Mouse (Mus musculus) heart, embryonic 11.5 days (tissue): Measurements from ENCODE around the gene Abca3. TPM values are rescaled to one million over a fixed set of nuclear protein-coding genes. Genes with fewer than 3 reads are reported as not detected.
"Not testable (repeated sequence)": the region's sequence is repeated elsewhere in the genome, so short reads cannot be mapped to it uniquely, and the experiment has no call there.

ENCODE experiments used
- ATAC-seq: fragments of 200-750 bp; cut with Nextera tagmentation; replicated peaks from 2 replicates; pipeline ENCODE4 v1.8.0; 2017; ENCODE audit warnings: moderate library complexity; ENCODE audit not compliant: insufficient number of reproducible peaks, low FRiP score, low TSS enrichment
- H3K27ac ChIP-seq: fragments of 300-500 bp; sonication (generic); 2 replicates; pipeline ENCODE4 v1.5.1; 2014; ENCODE audit warnings: mild to moderate bottlenecking, low read depth, low read length
- H3K27me3 ChIP-seq: fragments of 300-500 bp; sonication (generic); 2 replicates; pipeline ENCODE4 v1.6.1; 2014; ENCODE audit warnings: mild to moderate bottlenecking, low read length, mixed read lengths; ENCODE audit not compliant: control insufficient read depth, insufficient read depth
- H3K36me3 ChIP-seq: fragments of 300-500 bp; sonication (generic); 2 replicates; pipeline ENCODE4 v1.6.1; 2014; ENCODE audit warnings: mild to moderate bottlenecking, low read length, moderate library complexity, mixed read lengths; ENCODE audit not compliant: control insufficient read depth, insufficient read depth
- H3K4me1 ChIP-seq: fragments of 300-500 bp; sonication (generic); 2 replicates; pipeline ENCODE4 v1.6.1; 2014; ENCODE audit warnings: low read length; ENCODE audit not compliant: control insufficient read depth, insufficient read depth
- H3K4me2 ChIP-seq: fragments of 300-500 bp; sonication (generic); 2 replicates; pipeline ENCODE4 v1.6.1; 2014; ENCODE audit warnings: mild to moderate bottlenecking, moderate library complexity
- H3K4me3 ChIP-seq: fragments of 300-500 bp; sonication (generic); 2 replicates; pipeline ENCODE4 v1.5.1; 2014; ENCODE audit warnings: low read depth, low read length
- H3K9ac ChIP-seq: fragments of 300-500 bp; sonication (generic); 2 replicates; pipeline ENCODE4 v1.6.1; 2014; ENCODE audit warnings: mild to moderate bottlenecking, low read depth, low read length, moderate library complexity
- H3K9me3 ChIP-seq: fragments of 300-500 bp; sonication (generic); replicated peaks from 2 replicates; pipeline ENCODE4 v1.6.1; 2016; ENCODE audit warnings: low read length; ENCODE audit not compliant: control insufficient read depth
- WGBS: fragments of 180-500 bp; shearing (Covaris S2); extraction: QIAGEN DNeasy Blood & Tissue Kit; methylation state at CpG from one replicate; pipeline ENCODE4 v1.1.7; 2014; ENCODE audit not compliant: insufficient replicate concordance; 5-methylcytosine and 5-hydroxymethylcytosine counted together
- microRNA-seq: library from miRNA; unstranded; fragments of <30 nt; microRNA quantifications from one replicate; pipeline ENCODE4, GENCODE M21; 2016; ENCODE audit warnings: borderline number of aligned reads
- polyA plus RNA-seq: library from polyadenylated mRNA; unstranded; fragments of >200 nt; fragmentation: Nextera tagmentation; extraction: Ambion mirVana; gene quantifications from 2 replicates; pipeline ENCODE4 v1.2.1, GENCODE M21; 2014

Abca3 gene
- polyA plus RNA-seq, 1 experiment from 2014 or later, result 6.3 TPM

GRCm38 (mm10) chr17:24453372-24453771 lies 101.6 kb downstream of the Abca3 start:
- WGBS, result 81% methylated on average over 2 of the region's 2 CpGs
- Histone ChIP-seq H3K4me2 (peak overlapping the region; percentile 84; the same call in 1 of the 2 replicates), H3K27ac (no peak overlapping the region), H3K27me3 (no peaks in the 10 kb centered on the region), H3K9ac (no peak overlapping the region), H3K4me1 (peaks cover 6% of the 10 kb centered on the region; the same call in 1 of the 2 replicates), H3K4me3 (no peak overlapping the region), H3K9me3 (no peaks in the 10 kb centered on the region), H3K36me3 (peaks cover 10% of the 10 kb centered on the region)
- ATAC-seq, result no peak

GRCm38 (mm10) chr17:24454218-24454755 lies 102.5 kb downstream of the Abca3 start:
- ATAC-seq, result no peak
- WGBS, result 5% methylated on average over 14 of the region's 14 CpGs
- H3K27ac ChIP-seq, result peak overlapping the region; percentile 98
- peak overlapping the region; percentile 97 for H3K9ac ChIP-seq
- H3K27me3 ChIP-seq, result no peaks in the 10 kb centered on the region
- H3K4me2 ChIP-seq, result peak overlapping the region; percentile 84
- H3K4me3 ChIP-seq, result peak overlapping the region; percentile 94
- peaks cover 6% of the 10 kb centered on the region for H3K36me3 ChIP-seq
- H3K9me3 ChIP-seq, result no peaks in the 10 kb centered on the region
- H3K4me1 ChIP-seq, result peaks cover 6% of the 10 kb centered on the region; the same call in 1 of the 2 replicates

- H3K4me1 ChIP-seq, result peaks cover 6% of the 10 kb centered on the region; the same call in 1 of the 2 replicates
- WGBS, result under 1% methylated on average over 67 of the region's 67 CpGs
- H3K27me3 ChIP-seq, result no peaks in the 10 kb centered on the region
- H3K9ac ChIP-seq, result peak overlapping the region; percentile 97
- peak; percentile 94 for ATAC-seq
- H3K9me3 ChIP-seq, result no peaks in the 10 kb centered on the region
- H3K36me3 ChIP-seq, result no peaks in the 10 kb centered on the region
- H3K27ac ChIP-seq, result peak overlapping the region; percentile 98
- peak overlapping the region; percentile 94 for H3K4me3 ChIP-seq
- peak overlapping the region; percentile 84 for H3K4me2 ChIP-seq
Observed at GRCm38 (mm10) chr17:24454756-24455522, 103.2 kb downstream of the Abca3 start.

GRCm38 (mm10) chr17:24455523-24456206 lies 103.9 kb downstream of the Abca3 start:
- 53% methylated on average over 10 of the region's 10 CpGs for WGBS
- not testable (repeated sequence) for H3K4me1 ChIP-seq, H3K9me3 ChIP-seq, H3K36me3 ChIP-seq, ATAC-seq, H3K9ac ChIP-seq, H3K27me3 ChIP-seq
- Histone ChIP-seq H3K4me2 (peak overlapping the region; percentile 39), H3K27ac (0 out of 2 replicates have a peak overlapping the region, but pooled peaks have one; percentile 29), H3K4me3 (peak overlapping the region; percentile 94)

Small RNAs within 50 kb of the gene (microRNA-seq; reads per million reads assigned to microRNA genes)
- gene Gm24427, result not detected

Other genes starting within 250 kb of the Abca3 start
- gene Pdpk1, start 201.0 kb upstream of the Abca3 start, polyA plus RNA-seq, result 45.2 and 45.9 TPM in 2 replicates
- 28.3 and 31.0 TPM in 2 replicates for gene Amdhd2, start 188.2 kb upstream of the Abca3 start, polyA plus RNA-seq
- 552 and 561 TPM in 2 replicates for gene Atp6v0c, start 182.2 kb upstream of the Abca3 start, polyA plus RNA-seq
- 4.0 and 5.2 TPM in 2 replicates for gene Tbc1d24, start 146.4 kb upstream of the Abca3 start, polyA plus RNA-seq
- 2.0 TPM in 2 replicates for gene Ntn3, start 142.4 kb upstream of the Abca3 start, polyA plus RNA-seq
- 7.0 and 7.6 TPM in 2 replicates for gene Tedc2, start 131.1 kb upstream of the Abca3 start, polyA plus RNA-seq
- 47.4 and 55.2 TPM in 2 replicates for gene Ccnf, start 100.5 kb upstream of the Abca3 start, polyA plus RNA-seq
- 0.06 TPM in 1 of 2 replicates, not detected in the other for gene Abca17, start 882 bp upstream of the Abca3 start, polyA plus RNA-seq
- gene Rnps1, start 62.6 kb downstream of the Abca3 start, polyA plus RNA-seq, result 262 and 267 TPM in 2 replicates
- gene Eci1, start 74.7 kb downstream of the Abca3 start, polyA plus RNA-seq, result 190 and 199 TPM in 2 replicates
- 0.86 and 1.6 TPM in 2 replicates for gene Dnase1l2, start 91.2 kb downstream of the Abca3 start, polyA plus RNA-seq
- gene E4f1, start 118.4 kb downstream of the Abca3 start, polyA plus RNA-seq, result 14.0 and 17.6 TPM in 2 replicates
- 75.8 and 77.2 TPM in 2 replicates for gene Pgp, start 118.4 kb downstream of the Abca3 start, polyA plus RNA-seq
- 0.21 and 0.42 TPM in 2 replicates for gene Bricd5, start 121.9 kb downstream of the Abca3 start, polyA plus RNA-seq
- gene Mlst8, start 127.1 kb downstream of the Abca3 start, polyA plus RNA-seq, result 17.5 and 20.9 TPM in 2 replicates
- gene Caskin1, start 136.7 kb downstream of the Abca3 start, polyA plus RNA-seq, result 0.40 and 0.49 TPM in 2 replicates
- gene Traf7, start 176.0 kb downstream of the Abca3 start, polyA plus RNA-seq, result 72.3 and 80.1 TPM in 2 replicates
- gene Rab26, start 182.3 kb downstream of the Abca3 start, polyA plus RNA-seq, result 1.1 and 1.9 TPM in 2 replicates
- gene Pkd1, start 197.9 kb downstream of the Abca3 start, polyA plus RNA-seq, result 8.9 and 9.2 TPM in 2 replicates